Mouse (Mus musculus) embryonic fibroblast, embryonic 13.5 days (primary cell): ENCODE data around the gene Gabrg3.

ENCODE experiments used
- CTCF ChIP-seq: IDR thresholded peaks from 2 replicates; pipeline ENCODE4 v1.5.1; 2011; ENCODE audit warnings: mild to moderate bottlenecking, control low read depth, low read length, moderate library complexity, borderline replicate concordance; ENCODE audit not compliant: insufficient read depth
- POLR2A ChIP-seq: IDR thresholded peaks from 2 replicates; pipeline ENCODE4 v1.6.1; 2011; ENCODE audit warnings: low read depth, mild to moderate bottlenecking, control low read depth, low read length, moderate library complexity

DNA sequence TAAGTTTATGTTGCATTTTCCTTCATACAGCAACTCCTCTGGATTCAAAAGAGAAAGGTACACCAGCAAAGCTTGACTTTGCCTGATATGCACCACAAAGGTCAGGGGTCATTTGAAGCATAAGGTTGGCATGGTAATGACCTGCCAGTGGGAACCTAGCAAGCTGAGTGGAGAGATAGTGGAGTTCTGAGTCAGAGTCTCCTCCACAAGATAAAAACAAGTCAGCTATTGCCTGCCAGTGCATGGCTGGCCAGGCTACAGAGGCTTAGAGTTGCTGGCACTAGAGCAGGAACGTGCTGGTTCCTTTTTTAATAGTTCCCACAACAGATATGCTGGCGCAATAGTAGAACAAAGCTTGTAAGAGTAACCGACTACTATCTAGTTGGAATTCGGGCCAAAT is 6.6 kb upstream of the Gabrg3 start:
- TF ChIP-seq POLR2A (no peak), CTCF (no peak)
